Mouse (Mus musculus) brain, embryonic 14.5 days (tissue): ENCODE data around the gene Apba2.

Experiments
- CTCF ChIP-seq: fragments of 200-500 bp; IDR thresholded peaks from 2 replicates; pipeline ENCODE4 v1.5.1; 2012; ENCODE audit warnings: inconsistent platforms, mild to moderate bottlenecking, moderate library complexity, borderline replicate concordance; ENCODE audit not compliant: insufficient read depth, insufficient read length; ENCODE audit errors: extremely low read depth
- POLR2A ChIP-seq: fragments of 200-500 bp; IDR thresholded peaks from 2 replicates; pipeline ENCODE4 v1.6.1; 2012; ENCODE audit warnings: mild to moderate bottlenecking, inconsistent platforms, borderline replicate concordance; ENCODE audit not compliant: poor library complexity, insufficient read depth, insufficient read length, severe bottlenecking; ENCODE audit errors: extremely low read depth

DNA sequence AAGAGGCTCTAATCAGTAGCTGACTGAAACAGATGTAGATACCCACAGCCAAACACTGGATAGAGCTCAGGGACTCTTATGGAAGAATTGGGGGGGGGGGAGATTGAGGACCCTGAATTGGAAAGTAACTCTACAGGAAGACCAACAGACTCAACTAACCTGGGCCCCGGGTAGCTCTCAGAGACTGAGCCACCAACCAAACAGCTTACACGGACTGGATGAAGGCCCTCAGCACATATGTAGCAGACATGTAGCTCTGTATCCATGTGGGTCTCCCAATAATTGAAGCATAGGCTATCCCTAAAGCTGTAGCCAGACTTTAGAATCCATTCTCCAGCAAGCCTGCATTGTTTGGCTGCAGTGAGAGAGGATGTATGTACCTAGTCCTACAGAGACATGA lies 190.3 kb downstream of the Apba2 start:
- no peak for TF ChIP-seq CTCF
- TF ChIP-seq POLR2A = no peak
